Mouse (Mus musculus) macrophage (primary cell): ENCODE measurements around the gene Gm20747. TPM values are rescaled to one million over a fixed set of nuclear protein-coding genes. Genes with fewer than 3 reads are reported as not detected.
"Not testable (repeated sequence)": the region's sequence is repeated elsewhere in the genome, so short reads cannot be mapped to it uniquely, and the experiment has no call there.

Experiments
- H3K27ac ChIP-seq: fragments of 350-480 bp; formaldehyde crosslinking; 2 replicates; pipeline ENCODE4 v1.9.0; 2021
- H3K36me3 ChIP-seq: fragments of 350-480 bp; formaldehyde crosslinking; 2 replicates; pipeline ENCODE4 v1.9.0; 2021; ENCODE audit errors: inconsistent target
- H3K4me3 ChIP-seq: fragments of 350-480 bp; formaldehyde crosslinking; 2 replicates; pipeline ENCODE4 v1.9.0; 2021; ENCODE audit errors: inconsistent target
- H3K79me2 ChIP-seq: fragments of 350-480 bp; formaldehyde crosslinking; 2 replicates; pipeline ENCODE4 v1.9.0; 2021; ENCODE audit errors: inconsistent target
- whole genome bisulfite sequencing: methylation state at CpG from one replicate; pipeline ENCODE4 v1.1.7; 2026; ENCODE audit warnings: inconsistent platforms; ENCODE audit not compliant: missing documents; 5-methylcytosine and 5-hydroxymethylcytosine counted together
- polyA plus RNA-seq: library from polyadenylated mRNA; stranded (reverse); fragments of 250-400 nt; gene quantifications from 3 replicates; pipeline ENCODE4 v1.2.4, GENCODE M21; 2018; ENCODE audit warnings: inconsistent platforms
- total RNA-seq, 78 experiments: library from RNA; depleted of rRNA; stranded (reverse); fragments of 250-400 nt; gene quantifications; 1 replicate in 9 of 78; 2 replicates in 24 of 78; 3 replicates in 43 of 78; 4 replicates in 2 of 78; pipeline ENCODE4 v1.2.4; 2018; ENCODE audit warnings: inconsistent platforms in 56 of 78

Gm20747 gene
- total RNA-seq (2018; cell fraction: chromatin; rRNA removed): not detected
- total RNA-seq (2018; cell fraction: cytosol; rRNA removed): not detected
- total RNA-seq (2018; cell fraction: nucleus; rRNA removed): not detected
- polyA plus RNA-seq: not detected in 3 replicates

- H3K4me3 ChIP-seq, H3K27ac ChIP-seq, H3K36me3 ChIP-seq, H3K79me2 ChIP-seq: not testable (repeated sequence)
- WGBS: no CpG with 5 or more reads among the region's 3 CpGs
Observed at GRCm38 (mm10) chrY:53418191-53418590, at the start of gene Gm20747. Gm20747 (minus strand) TSS chrY:53418291.
